Mouse (Mus musculus) neural tube, embryonic 15.5 days (tissue): ENCODE results near the gene Dll1. TPM values are rescaled to one million over a fixed set of nuclear protein-coding genes. Genes with fewer than 3 reads are reported as not detected.
A peak's percentile ranks its signal among the peaks of the same experiment; 100 is the strongest.

Source experiments
- ATAC-seq: fragments of 200-750 bp; cut with Nextera tagmentation; 2 replicates; pipeline ENCODE4 v1.8.0; 2017; ENCODE audit warnings: mild to moderate bottlenecking, moderate TSS enrichment, moderate library complexity; ENCODE audit not compliant: low FRiP score
- H3K27ac ChIP-seq: fragments of 300-500 bp; sonication (generic); replicated peaks from 2 replicates; pipeline ENCODE4 v1.5.1; 2015; ENCODE audit warnings: mild to moderate bottlenecking, inconsistent platforms
- H3K27me3 ChIP-seq: fragments of 300-500 bp; sonication (generic); replicated peaks from 2 replicates; pipeline ENCODE4 v1.6.1; 2015; ENCODE audit warnings: inconsistent platforms
- H3K36me3 ChIP-seq: fragments of 300-500 bp; sonication (generic); 2 replicates; pipeline ENCODE4 v1.6.1; 2015; ENCODE audit warnings: inconsistent platforms
- H3K4me1 ChIP-seq: fragments of 300-500 bp; sonication (generic); 2 replicates; pipeline ENCODE4 v1.6.1; 2015; ENCODE audit warnings: inconsistent platforms
- H3K4me2 ChIP-seq: fragments of 300-500 bp; sonication (generic); 2 replicates; pipeline ENCODE4 v1.6.1; 2015; ENCODE audit warnings: inconsistent platforms, mild to moderate bottlenecking, moderate library complexity
- H3K4me3 ChIP-seq: fragments of 300-500 bp; sonication (generic); replicated peaks from 2 replicates; pipeline ENCODE4 v1.5.1; 2015; ENCODE audit warnings: mild to moderate bottlenecking, inconsistent platforms
- H3K9ac ChIP-seq: fragments of 300-500 bp; sonication (generic); replicated peaks from 2 replicates; pipeline ENCODE4 v1.6.1; 2015; ENCODE audit warnings: mild to moderate bottlenecking, inconsistent platforms
- H3K9me3 ChIP-seq: fragments of 300-500 bp; sonication (generic); replicated peaks from 2 replicates; pipeline ENCODE4 v1.6.1; 2016; ENCODE audit warnings: inconsistent platforms
- WGBS: fragments of 180-500 bp; shearing (Covaris S2); methylation state at CpG from one replicate; pipeline ENCODE4 v1.1.7; 2015; ENCODE audit warnings: mixed read lengths; 5-methylcytosine and 5-hydroxymethylcytosine counted together
- polyA plus RNA-seq: library from polyadenylated mRNA; unstranded; fragments of >200 nt; fragmentation: Nextera tagmentation; extraction: Ambion mirVana; gene quantifications from 2 replicates; pipeline ENCODE4 v1.2.1, GENCODE M21; 2015

Gene Dll1
- polyA plus RNA-seq, 1 experiment from 2014 or later: 14.1 TPM

DNA sequence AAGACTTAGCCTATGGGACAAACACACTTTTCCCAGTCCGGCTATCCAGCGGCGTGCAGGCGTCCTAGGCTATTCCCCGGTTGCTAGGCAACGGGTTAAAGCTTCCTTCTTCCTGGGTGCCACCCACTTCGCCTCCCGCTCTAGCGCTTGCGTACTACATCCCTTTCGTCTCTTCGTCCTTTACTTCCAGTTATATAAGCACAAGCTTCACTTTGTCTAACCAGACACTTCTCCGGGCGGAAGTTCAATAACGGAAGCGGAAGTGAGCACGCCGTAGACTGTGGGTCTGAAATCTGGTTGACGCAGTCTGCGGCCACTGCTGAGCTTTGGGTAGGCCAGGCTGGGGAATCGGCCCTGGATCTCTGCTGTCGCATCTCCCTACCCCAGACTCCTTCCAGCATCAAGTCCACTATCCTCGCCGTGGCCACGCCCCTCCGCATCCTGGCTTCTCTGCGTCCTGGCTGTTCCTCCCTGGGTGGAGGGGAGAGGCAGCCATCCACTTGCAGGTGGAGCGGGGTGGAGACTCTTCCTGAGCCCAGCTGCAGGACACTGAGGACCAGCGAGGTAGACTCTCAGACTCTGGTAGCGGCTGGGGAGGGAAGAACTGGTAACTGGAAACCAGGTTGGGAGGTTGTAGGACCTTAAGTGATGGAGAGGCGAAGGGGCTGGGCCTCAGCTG lies 19.5 kb upstream of the Dll1 start, which contains the start of gene Fam120b:
Gene Fam120b, plus strand, starts transcription at position 206 of the 679 bp plus-strand sequence.
- under 1% methylated on average over 31 of the region's 31 CpGs for WGBS
- H3K4me2 ChIP-seq: peak within 1 kb of the TSS; percentile 73
- H3K4me1 ChIP-seq: peaks cover 32% of the 10 kb centered on the region
- ATAC-seq: peak; percentile 99
- H3K9me3 ChIP-seq: no peaks in the 10 kb centered on the region
- peak within 1 kb of the TSS; percentile 86 for H3K27ac ChIP-seq
- peak within 1 kb of the TSS; percentile 62 for H3K4me3 ChIP-seq
- H3K27me3 ChIP-seq: peaks cover 6% of the 10 kb centered on the region; the same call in 1 of the 2 replicates
- peak within 1 kb of the TSS; percentile 73 for H3K9ac ChIP-seq
- H3K36me3 ChIP-seq: no peaks in the 10 kb centered on the region

DNA sequence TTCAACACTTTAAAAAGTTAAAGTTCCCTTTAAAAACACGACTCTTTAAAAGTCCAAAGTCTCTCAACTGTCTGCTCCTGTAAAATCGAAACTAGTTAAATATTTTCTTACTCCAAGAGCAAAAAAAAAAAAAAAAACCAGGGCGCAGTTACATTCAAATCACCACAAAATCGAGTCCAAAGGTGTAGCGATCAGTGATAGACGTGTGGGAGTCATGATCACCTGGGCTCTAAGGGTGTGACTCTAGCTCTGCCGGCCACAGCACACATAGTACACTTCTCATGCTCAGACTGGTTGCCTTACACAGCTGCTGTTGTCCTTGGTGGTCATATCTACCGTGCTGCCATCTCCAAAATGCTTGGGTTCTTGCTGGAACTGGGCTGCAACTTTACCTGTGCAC lies 12.7 kb upstream of the Dll1 start:
- Histone ChIP-seq H3K4me3 (no peak overlapping the region), H3K36me3 (no peaks in the 10 kb centered on the region), H3K9ac (no peak overlapping the region), H3K4me1 (no peaks in the 10 kb centered on the region), H3K9me3 (no peaks in the 10 kb centered on the region), H3K4me2 (no peak overlapping the region), H3K27ac (no peak overlapping the region), H3K27me3 (peaks cover 6% of the 10 kb centered on the region; the same call in 1 of the 2 replicates)
- 83% methylated on average over 8 of the region's 8 CpGs for WGBS
- ATAC-seq: no peak

DNA sequence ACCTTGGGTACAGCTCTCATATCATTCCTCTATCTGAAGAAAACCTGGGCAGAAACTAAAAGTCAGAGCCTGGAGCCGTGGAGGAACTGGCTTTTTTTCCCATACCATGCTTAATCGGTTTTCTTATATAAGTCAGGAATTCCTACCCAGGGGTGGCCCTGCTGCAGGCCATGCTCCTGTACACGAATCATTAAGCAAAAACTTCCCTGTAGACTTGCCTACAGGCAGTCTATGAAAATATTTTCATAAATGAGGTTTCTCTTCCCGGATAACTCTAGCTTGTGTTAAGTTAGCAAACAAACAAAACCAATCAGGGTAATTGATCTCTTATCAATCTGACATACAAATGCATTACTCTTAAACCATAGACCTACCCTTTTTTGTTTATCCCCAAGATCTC lies 12.2 kb upstream of the Dll1 start:
- no peaks in the 10 kb centered on the region for H3K36me3 ChIP-seq
- H3K4me3 ChIP-seq: no peak overlapping the region
- WGBS: 81% methylated on average over 4 of the region's 4 CpGs
- no peaks in the 10 kb centered on the region for H3K9me3 ChIP-seq
- no peak for ATAC-seq
- H3K27me3 ChIP-seq: peaks cover 6% of the 10 kb centered on the region; the same call in 1 of the 2 replicates
- H3K9ac ChIP-seq: no peak overlapping the region
- H3K4me1 ChIP-seq: no peaks in the 10 kb centered on the region
- no peak overlapping the region for H3K27ac ChIP-seq
- no peak overlapping the region for H3K4me2 ChIP-seq

DNA sequence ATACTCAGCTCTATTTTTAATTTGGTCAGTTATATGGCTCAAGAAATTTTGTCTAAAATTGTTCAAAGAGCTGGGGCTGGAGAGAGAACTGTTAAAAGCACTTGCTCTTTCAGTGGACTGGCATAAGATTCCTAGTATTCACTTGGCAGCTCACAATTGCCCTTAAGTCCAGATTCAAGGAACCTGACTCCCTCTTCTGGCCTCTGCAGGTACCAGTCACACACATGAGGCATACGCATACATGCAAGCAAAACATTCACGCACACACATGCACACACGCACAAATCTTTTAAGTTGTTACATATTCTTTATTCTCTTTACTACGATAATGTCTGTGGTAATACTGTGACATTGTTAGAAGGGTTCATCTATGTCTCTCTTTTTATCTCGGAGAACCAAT lies 6.7 kb upstream of the Dll1 start:
- Histone ChIP-seq H3K4me1 (peaks cover 29% of the 10 kb centered on the region), H3K27ac (no peak overlapping the region), H3K36me3 (no peaks in the 10 kb centered on the region), H3K9me3 (no peaks in the 10 kb centered on the region), H3K9ac (no peak overlapping the region), H3K4me2 (no peak overlapping the region), H3K27me3 (peaks cover 8% of the 10 kb centered on the region; the same call in 1 of the 2 replicates), H3K4me3 (no peak overlapping the region)
- no peak for ATAC-seq
- WGBS: 95% methylated on average over 5 of the region's 5 CpGs

DNA sequence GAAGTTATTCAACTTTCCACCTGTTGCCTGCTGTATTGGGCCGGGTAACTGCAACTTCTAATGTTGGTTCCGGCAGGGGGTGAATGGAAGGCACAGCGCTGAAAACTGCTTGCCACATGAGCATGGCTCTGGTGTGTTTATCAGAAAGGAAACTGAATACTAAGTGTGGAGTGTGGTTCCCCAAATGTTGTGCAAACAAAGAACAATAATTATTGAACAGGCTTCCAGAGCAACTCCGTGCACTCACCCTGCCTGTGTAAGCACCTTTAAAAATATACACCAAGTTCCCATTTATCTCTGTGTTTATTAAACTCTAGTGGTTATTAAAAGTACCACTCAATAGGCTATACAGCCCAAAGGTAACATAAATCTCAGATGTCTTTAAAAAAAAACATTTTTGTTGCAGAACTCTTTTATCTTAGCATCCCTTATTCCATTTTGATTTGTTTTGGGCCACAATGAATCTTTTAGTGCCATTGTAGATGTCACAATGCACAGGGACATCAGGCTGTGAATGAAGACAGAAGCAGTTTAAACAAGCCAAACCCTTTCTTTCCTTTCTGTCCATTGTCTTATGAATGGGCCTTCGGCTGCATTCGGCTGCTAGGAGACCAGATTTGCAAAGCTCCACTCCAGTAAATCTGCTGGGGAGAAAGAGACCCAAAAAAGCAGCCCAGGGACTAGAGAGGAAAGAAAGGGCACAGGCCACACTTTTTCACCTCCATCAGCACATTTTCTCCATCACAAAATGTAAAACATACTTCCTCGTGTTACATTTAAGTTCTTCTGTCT lies 5.4 kb upstream of the Dll1 start:
- H3K4me2 ChIP-seq: no peak overlapping the region; the same call in 1 of the 2 replicates
- ATAC-seq: no peak
- H3K27ac ChIP-seq: no peak overlapping the region
- H3K4me3 ChIP-seq: no peak overlapping the region
- H3K4me1 ChIP-seq: peaks cover 42% of the 10 kb centered on the region
- no peaks in the 10 kb centered on the region for H3K9me3 ChIP-seq
- no peak overlapping the region; the same call in 1 of the 2 replicates for H3K9ac ChIP-seq
- 11% methylated on average over 7 of the region's 7 CpGs for WGBS
- peaks cover 8% of the 10 kb centered on the region; the same call in 1 of the 2 replicates for H3K27me3 ChIP-seq
- H3K36me3 ChIP-seq: no peaks in the 10 kb centered on the region

DNA sequence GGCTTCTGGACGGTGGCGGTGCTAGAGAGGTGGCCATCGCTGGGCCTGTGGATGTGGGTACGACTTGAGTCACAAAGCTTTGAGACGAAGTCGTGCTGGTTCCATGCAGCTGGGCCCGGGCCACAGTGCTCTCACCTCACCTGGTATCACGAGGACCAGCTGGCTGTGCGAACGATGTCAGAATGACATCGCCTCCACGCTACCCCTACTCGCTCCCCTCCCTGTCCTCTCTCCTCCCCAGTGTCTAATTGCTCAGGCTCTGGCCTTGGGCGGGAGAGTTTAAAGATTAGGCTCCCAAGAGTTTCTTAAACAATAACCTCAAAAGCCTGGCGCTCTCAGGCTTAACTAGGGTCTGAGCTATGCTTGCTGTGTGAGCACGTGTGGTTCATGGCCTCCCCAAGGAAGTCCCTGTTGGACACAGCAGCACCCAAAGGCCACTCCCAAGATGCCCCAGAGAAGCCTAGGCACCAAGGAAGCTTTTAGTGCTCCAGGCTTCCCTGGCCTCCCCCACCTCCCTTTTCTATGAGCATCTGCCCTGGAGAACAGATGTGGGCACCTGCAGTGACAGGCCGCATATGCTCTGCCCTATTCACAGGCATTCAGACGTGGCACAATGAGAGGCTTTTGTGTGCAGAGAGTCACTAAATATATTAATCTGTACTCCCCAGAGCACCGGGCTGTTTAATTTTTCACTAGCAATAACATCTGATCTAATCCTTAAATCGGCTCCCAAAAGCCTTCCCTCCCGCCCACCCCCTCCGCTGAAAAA lies 4.6 kb upstream of the Dll1 start:
- no peak for ATAC-seq
- Histone ChIP-seq H3K27ac (no peak overlapping the region), H3K4me3 (peak overlapping the region; percentile 48), H3K9ac (peak overlapping the region; percentile 54), H3K27me3 (peaks cover 8% of the 10 kb centered on the region; the same call in 1 of the 2 replicates), H3K4me1 (peaks cover 48% of the 10 kb centered on the region), H3K36me3 (no peaks in the 10 kb centered on the region), H3K4me2 (peak overlapping the region; percentile 92), H3K9me3 (no peaks in the 10 kb centered on the region)
- 5% methylated on average over 22 of the region's 22 CpGs for WGBS

DNA sequence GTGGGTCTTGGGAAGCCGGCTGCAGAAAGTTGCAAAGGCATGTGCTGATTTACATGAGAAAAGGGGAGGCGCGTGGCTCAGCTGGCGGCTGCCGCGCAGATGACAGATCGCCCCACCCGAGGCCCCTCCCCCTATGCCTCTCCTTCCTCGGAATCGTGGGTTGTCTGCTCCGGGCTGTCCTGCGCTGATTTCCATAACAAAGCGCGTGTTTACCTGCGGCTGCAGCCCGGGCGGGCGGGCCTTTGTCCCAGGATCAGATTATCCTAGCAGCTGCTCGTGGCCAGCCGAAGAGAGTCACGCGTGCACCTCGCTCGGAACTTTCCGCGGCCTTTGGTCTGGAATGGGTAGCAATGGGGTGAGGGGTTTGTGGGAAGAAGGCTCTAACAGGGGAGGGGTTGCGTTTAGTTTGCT lies 4.0 kb upstream of the Dll1 start:
- peaks cover 48% of the 10 kb centered on the region for H3K4me1 ChIP-seq

DNA sequence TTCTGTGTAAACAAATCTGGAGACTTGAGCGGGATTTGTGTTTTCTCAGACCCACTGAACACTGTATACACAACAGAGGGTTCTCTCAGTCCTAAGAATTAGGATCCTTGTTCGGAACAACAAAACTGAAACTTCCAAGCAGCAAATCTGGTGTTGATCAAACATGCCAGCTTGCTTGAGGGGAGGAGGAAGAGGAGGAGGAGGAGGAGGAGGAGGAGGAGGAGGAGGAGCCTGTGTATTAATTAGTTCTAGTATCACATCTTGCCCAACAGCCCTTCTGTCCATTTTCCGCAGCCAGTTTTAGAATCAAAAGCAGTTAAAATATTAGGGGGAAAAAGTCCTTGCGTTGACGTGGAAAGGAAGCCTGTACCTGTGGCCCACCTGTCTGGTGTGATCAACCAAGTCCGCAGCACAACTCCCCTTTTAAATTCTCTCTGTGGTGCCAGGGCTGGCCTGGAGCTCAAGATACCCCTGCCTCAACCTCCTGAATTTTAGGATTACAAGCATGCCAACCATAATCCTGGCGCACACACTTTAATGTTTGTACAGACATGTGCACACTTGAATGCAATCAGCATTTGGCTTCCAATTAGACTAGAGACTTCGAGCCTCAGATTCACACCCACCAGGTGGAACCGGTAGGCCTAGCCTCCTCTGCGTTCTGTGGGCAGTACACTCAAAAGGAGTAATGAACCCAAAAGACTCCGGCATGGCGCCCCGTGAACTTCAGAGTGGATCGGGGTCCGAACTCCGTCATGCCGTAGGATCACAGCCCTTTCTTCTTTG lies 3.3 kb upstream of the Dll1 start:
- Histone ChIP-seq H3K9ac (peak overlapping the region; percentile 54), H3K27ac (no peak overlapping the region), H3K4me1 (peaks cover 48% of the 10 kb centered on the region), H3K9me3 (no peaks in the 10 kb centered on the region), H3K4me2 (peak overlapping the region; percentile 92), H3K36me3 (no peaks in the 10 kb centered on the region), H3K27me3 (peaks cover 8% of the 10 kb centered on the region; the same call in 1 of the 2 replicates), H3K4me3 (peak overlapping the region; percentile 48)
- WGBS: 9% methylated on average over 17 of the region's 17 CpGs
- no peak for ATAC-seq

More for the DNA sequence above, 4.0 kb upstream of the Dll1 start:
- Histone ChIP-seq H3K4me2 (peak overlapping the region; percentile 92), H3K27me3 (peaks cover 8% of the 10 kb centered on the region; the same call in 1 of the 2 replicates), H3K36me3 (no peaks in the 10 kb centered on the region), H3K9me3 (no peaks in the 10 kb centered on the region), H3K4me3 (peak overlapping the region; percentile 48), H3K27ac (no peak overlapping the region), H3K9ac (peak overlapping the region; percentile 54)
- ATAC-seq: no peak
- 0% methylated on average over 27 of the region's 27 CpGs for WGBS

DNA sequence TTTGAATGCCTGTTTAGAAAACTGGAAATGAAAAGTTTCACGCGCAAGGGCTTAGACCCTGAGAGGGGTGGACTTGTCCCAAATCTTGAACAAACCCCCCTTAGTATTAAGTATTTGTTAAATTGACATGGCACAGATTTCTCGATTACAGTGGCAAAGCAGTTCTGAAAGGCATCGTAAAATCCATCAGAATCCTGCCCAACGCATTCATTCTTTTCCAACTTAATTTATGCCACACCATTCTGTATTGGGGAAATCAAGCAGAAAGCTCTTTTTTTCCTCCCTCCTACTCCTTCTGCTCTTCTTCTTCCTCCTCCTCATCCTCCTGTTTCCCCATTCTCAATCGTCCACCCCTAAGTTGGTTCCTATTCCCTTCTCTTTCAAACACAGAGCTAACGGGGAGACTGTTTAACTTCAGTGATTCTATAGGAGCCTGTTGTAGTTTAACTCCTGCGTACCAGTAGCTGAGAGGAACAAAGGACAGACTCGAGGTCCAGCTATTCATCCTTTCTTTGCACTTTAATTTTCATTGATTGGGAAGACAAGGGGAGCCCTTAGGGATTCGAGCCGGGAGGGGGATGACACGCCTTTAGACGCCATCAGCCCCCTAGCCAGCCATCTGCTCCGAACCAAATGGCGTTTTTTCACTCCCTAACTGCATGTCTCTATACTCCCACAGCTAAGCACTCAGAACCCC lies 1.9 kb upstream of the Dll1 start:
- peaks cover 60% of the 10 kb centered on the region for H3K4me1 ChIP-seq
- H3K27ac ChIP-seq: no peak overlapping the region
- 4% methylated on average over 15 of the region's 15 CpGs for WGBS
- no peaks in the 10 kb centered on the region for H3K36me3 ChIP-seq
- H3K4me2 ChIP-seq: peak overlapping the region; percentile 82; the same call in 1 of the 2 replicates
- H3K9ac ChIP-seq: no peak overlapping the region; the same call in 1 of the 2 replicates
- no peaks in the 10 kb centered on the region for H3K9me3 ChIP-seq
- H3K27me3 ChIP-seq: peaks cover 8% of the 10 kb centered on the region; the same call in 1 of the 2 replicates
- H3K4me3 ChIP-seq: no peak overlapping the region
- no peak for ATAC-seq

DNA sequence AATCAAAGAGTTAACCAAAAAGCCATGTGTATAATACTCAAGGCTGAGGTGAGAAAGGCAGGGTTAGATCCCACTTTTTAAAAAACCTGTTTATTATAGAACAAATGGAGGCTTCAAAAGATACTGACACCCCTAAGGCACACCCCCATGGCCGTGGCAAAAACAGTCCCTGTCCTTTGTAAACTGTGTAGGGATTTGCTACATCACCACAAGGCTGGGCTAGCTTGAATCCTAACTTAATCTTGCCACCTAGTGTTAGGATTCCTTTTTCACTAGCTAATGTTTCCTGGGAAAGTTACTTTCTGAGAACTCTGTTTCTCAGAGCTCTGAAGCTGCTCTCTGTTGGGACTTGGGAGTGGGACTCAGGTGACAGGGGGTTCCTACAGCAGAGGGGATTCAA lies 1.2 kb upstream of the Dll1 start:
- H3K36me3 ChIP-seq: no peaks in the 10 kb centered on the region; the same call in 1 of the 2 replicates
- H3K4me1 ChIP-seq: peaks cover 67% of the 10 kb centered on the region
- peak overlapping the region; percentile 96; the same call in 1 of the 2 replicates for H3K27ac ChIP-seq
- H3K9me3 ChIP-seq: no peaks in the 10 kb centered on the region
- ATAC-seq: no peak
- 0% methylated on average over 1 of the region's 1 CpGs for WGBS
- H3K9ac ChIP-seq: peak overlapping the region; percentile 90; the same call in 1 of the 2 replicates
- peak overlapping the region; percentile 82 for H3K4me2 ChIP-seq
- H3K27me3 ChIP-seq: peaks cover 8% of the 10 kb centered on the region; the same call in 1 of the 2 replicates
- H3K4me3 ChIP-seq: peak overlapping the region; percentile 84; the same call in 1 of the 2 replicates
